Mouse (Mus musculus): ENCODE data around the gene Lpp.

Lpp gene

GRCm38 (mm10) chr16:24897641-24898040 lies 504.3 kb downstream of the Lpp start:
- DNase-seq, result no peak

GRCm38 (mm10) chr16:24900241-24900796 lies 507.0 kb downstream of the Lpp start:
- DNase-seq, result no peak

GRCm38 (mm10) chr16:24901139-24901859 lies 508.0 kb downstream of the Lpp start:
- DNase-seq, result no peak

DNA sequence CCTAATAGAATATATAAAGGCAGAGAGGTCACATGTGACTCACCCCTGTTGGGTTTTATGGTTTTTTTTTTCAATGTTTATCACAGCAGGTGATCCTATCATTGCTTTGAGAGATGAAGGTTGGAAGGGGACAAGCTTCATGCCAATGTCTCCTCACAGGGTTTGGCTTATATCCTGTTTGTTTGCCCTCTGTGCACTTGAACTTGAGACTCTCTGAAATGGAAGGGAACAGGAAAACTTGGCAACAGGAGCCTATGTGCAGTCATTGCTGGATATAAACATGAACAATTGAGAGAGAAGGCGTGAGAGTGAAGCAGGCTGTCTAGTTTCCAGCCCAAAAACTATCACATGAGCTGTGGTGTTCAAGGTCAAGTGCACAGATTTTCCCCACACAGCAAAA lies 508.8 kb downstream of the Lpp start:
- no peak for DNase-seq

- no peak for DNase-seq
These were observed 515.6 kb downstream of the Lpp start for GRCm38 (mm10) chr16:24908926-24909325.

GRCm38 (mm10) chr16:24910321-24910720 lies 517.0 kb downstream of the Lpp start:
- no peak for DNase-seq

GRCm38 (mm10) chr16:24910834-24911233 lies 517.5 kb downstream of the Lpp start:
- DNase-seq, result peak in 1 of 2 experiments; percentile 15

GRCm38 (mm10) chr16:24912381-24912780 lies 519.1 kb downstream of the Lpp start:
- DNase-seq, result no peak

GRCm38 (mm10) chr16:24913021-24913420 lies 519.7 kb downstream of the Lpp start:
- no peak for DNase-seq

DNA sequence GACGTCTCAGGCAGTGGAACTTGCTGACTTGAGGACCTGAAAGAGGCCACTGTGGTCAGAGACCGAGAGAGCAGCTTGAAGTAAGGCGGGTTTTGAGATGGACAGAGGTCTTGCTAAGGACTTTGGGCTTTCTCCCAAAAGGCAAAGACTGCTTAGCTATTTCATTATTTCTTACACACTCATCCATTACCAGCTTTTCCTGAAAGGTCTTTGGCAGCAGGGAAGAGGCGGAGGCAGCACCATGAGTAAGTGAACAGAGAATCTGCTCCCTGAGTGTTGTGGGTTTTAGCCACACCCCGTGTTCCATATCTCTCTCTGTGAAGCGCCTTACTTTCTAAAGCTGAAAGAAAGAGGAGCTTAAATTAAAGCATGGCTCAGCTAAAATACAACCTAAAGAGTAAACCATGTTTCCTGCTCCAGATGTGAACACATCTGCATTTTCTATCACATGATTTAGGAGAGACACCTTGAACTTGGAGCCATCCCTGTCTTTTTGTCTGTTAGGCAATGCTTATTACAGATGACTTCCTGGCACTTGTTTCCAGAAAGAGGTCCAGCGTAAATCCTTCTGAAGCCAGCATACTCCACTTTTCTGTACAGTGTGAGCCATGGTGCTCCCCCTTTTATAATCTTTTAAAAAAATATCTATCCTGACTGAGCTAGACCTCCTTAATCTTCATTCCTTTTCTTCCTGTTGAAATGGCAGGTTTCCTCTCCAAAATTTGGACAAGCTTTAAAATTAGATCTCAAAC lies 520.5 kb downstream of the Lpp start:
- DNase-seq, result no peak

- no peak for DNase-seq
These were observed 521.1 kb downstream of the Lpp start for GRCm38 (mm10) chr16:24914393-24914751.

DNA sequence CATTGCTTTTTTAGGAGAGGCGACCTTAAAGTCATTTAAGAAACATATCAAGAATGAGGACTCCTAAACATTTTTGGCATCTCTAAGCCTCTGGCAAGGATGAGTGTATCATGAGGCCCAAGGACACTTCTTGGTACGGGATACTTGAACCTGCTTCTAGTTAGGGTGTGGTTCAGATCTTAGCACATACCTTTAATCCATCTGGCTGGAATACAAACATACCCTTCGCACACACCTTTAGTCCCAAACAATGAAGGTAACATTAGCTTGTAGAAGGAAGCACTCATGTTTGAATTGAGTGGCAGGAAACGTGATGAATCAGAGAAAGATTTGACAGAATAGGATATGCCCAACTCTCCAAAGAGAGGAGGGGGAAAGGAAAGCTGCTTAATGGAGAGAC lies 522.2 kb downstream of the Lpp start:
- no peak for DNase-seq

GRCm38 (mm10) chr16:24919349-24920012 lies 526.2 kb downstream of the Lpp start:
- no peak for DNase-seq

DNA sequence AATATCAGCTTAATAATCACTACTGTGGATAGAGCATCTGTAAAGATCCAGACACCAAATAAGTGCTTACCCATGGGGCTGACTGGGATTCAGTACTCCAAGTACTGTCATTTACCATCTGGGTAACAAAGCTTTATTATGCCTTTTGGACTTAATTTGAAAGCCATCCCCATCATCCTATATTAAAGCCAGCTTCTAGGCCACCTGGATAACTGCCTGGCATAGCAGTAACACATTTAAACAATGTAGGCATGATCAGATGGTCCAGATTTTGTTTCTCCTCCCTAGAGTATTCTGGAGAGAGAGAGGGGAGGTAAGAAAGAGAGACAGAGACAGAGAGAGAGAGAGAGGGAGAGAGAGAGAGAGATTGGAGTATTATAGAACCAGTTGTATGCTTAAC lies 536.8 kb downstream of the Lpp start:
- DNase-seq, result no peak

DNA sequence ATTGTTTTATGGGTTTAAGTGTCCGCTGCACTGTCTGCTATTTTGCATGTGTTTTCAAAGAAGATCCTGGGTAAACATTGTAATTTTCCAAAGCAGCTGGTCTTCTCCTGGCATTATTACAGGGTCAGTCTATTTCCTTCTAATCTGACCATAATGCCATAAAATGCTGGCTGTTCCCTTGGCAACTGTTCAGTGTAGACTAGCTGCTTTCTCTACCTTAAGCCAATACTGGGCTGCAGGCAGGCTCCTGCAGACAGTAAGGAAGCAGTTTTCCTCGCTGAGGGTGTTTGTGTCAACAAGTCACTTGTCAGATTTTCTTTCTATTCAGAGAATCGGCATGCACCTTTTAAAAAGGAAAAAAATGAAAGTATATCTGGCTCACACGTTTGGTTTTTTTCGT lies 537.3 kb downstream of the Lpp start:
- no peak for DNase-seq

DNA sequence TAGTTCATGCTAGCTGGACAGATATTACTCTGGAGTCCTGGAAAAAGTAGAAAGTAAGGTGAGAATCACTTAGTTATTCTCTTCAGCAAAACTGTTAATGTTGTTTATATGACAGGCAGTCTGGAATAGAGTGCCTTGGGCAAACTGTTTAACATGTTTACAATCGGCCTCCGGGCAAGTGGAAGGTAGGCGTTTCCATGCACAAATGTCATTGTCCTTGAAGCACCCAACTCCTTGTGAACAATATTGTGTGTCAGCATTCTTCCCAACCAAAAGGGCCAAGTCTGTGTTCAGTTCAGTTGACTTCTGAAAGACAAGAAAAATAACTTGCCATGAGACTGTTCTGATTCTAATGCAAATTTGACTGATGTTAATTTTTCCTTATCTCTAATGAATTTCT lies 539.5 kb downstream of the Lpp start:
- no peak for DNase-seq

DNA sequence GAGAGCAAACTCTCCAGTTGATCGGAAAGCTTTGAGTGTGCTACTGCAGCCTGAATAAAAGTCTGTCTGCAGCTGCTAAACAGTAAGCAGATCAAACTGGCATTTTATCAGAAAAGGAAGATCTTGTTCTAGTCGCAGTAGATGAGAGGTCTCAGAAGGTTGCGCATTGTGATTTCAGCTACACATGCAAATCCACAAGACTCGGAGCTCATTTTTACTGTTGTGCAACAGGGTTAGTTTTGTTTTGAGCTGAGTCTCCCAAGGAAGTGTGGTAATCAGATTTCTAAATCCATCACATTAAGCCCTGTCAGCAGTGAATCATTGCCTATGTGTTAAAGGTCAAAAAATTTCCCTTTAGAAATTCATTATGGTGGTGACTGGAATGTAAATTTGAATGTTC lies 540.4 kb downstream of the Lpp start:
- DNase-seq, result no peak

- DNase-seq, result no peak
These were observed 548.2 kb downstream of the Lpp start for GRCm38 (mm10) chr16:24941306-24942160.

GRCm38 (mm10) chr16:24943486-24944261 lies 550.4 kb downstream of the Lpp start:
- DNase-seq, result no peak

- DNase-seq, result no peak
These were observed 553.0 kb downstream of the Lpp start for GRCm38 (mm10) chr16:24946356-24946755.

- no peak for DNase-seq
These were observed 554.2 kb downstream of the Lpp start for GRCm38 (mm10) chr16:24947485-24947884.
